Mouse (Mus musculus) ES-E14 (cell line): ENCODE results near the gene Aco1. TPM values are rescaled to one million over a fixed set of nuclear protein-coding genes. Genes with fewer than 3 reads are reported as not detected.

ENCODE experiments used
- DNase-seq: peaks from one replicate; pipeline ENCODE4 v3.0.0-alpha.2; 2013; ENCODE audit warnings: low read depth, low spot score
- H3K27ac ChIP-seq: 2 replicates; pipeline ENCODE4 v1.5.1; 2012; ENCODE audit warnings: low read depth, mild to moderate bottlenecking, low read length, moderate library complexity, mixed read lengths; ENCODE audit not compliant: poor library complexity, insufficient read depth, severe bottlenecking
- H3K36me3 ChIP-seq: 2 replicates; pipeline ENCODE4 v1.6.1; 2012; ENCODE audit warnings: mild to moderate bottlenecking, low read length, moderate library complexity, mixed read lengths; ENCODE audit not compliant: control insufficient read depth, poor library complexity, insufficient read depth, severe bottlenecking
- H3K4me1 ChIP-seq, 2 experiments: fragments of 150-350 bp in 1 of 2; sonication (generic) in 1 of 2; 2 replicates each; pipeline ENCODE4 v1.6.1; 2012; ENCODE audit warnings: low read length in 2 of 2, mild to moderate bottlenecking in 1 of 2, mixed read lengths in 1 of 2; ENCODE audit not compliant: control insufficient read depth in 2 of 2, insufficient read depth in 2 of 2, poor library complexity in 1 of 2
- H3K4me3 ChIP-seq, 2 experiments: fragments of 150-350 bp in 1 of 2; sonication (generic) in 1 of 2; 2 replicates each; pipeline ENCODE4 v1.5.1; 2012; ENCODE audit warnings: low read length in 2 of 2, low read depth in 1 of 2, mild to moderate bottlenecking in 1 of 2, mixed read lengths in 1 of 2; ENCODE audit not compliant: insufficient read depth in 1 of 2, poor library complexity in 1 of 2, severe bottlenecking in 1 of 2
- H3K9ac ChIP-seq: 2 replicates; pipeline ENCODE4 v1.6.1; 2012; ENCODE audit warnings: low read depth, mild to moderate bottlenecking, low read length, mixed read lengths; ENCODE audit not compliant: poor library complexity, insufficient read depth, severe bottlenecking
- H3K9me3 ChIP-seq: fragments of 150-350 bp; sonication (generic); 2 replicates; pipeline ENCODE4 v1.6.1; 2012; ENCODE audit warnings: low read depth, mild to moderate bottlenecking, low read length; ENCODE audit not compliant: control insufficient read depth, insufficient read depth
- CHD2 ChIP-seq: IDR thresholded peaks from 2 replicates; pipeline ENCODE4 v1.6.1; 2014; ENCODE audit warnings: mild to moderate bottlenecking, low read depth, low read length, inconsistent platforms
- HCFC1 ChIP-seq: IDR thresholded peaks from 2 replicates; pipeline ENCODE4 v1.6.1; 2012; ENCODE audit warnings: low read length, inconsistent platforms, borderline replicate concordance; ENCODE audit not compliant: insufficient read depth
- MAFK ChIP-seq: IDR thresholded peaks from 2 replicates; pipeline ENCODE4 v1.6.1; 2014; ENCODE audit warnings: mild to moderate bottlenecking, low read depth, low read length, inconsistent platforms; ENCODE audit not compliant: insufficient read depth
- ZC3H11A ChIP-seq: IDR thresholded peaks from 2 replicates; pipeline ENCODE4 v1.6.1; 2012; ENCODE audit warnings: low read depth, mild to moderate bottlenecking, inconsistent platforms, low read length, borderline replicate concordance
- ZNF384 ChIP-seq: IDR thresholded peaks from 2 replicates; pipeline ENCODE4 v1.6.1; 2012; ENCODE audit warnings: low read depth, low read length, inconsistent platforms
- in situ Hi-C, 2 experiments: fragments of 600-800 bp; cut with MboI; formaldehyde crosslinking; loops; one replicate each; pipeline ENCODE4 v1.15.1; 2025; ENCODE audit warnings: low sequenced_read_pairs in 2 of 2, inconsistent platforms in 1 of 2; ENCODE audit not compliant: unreplicated experiment in 2 of 2
- total RNA-seq: library from RNA; depleted of rRNA; stranded (reverse); fragments of 300-350 nt; gene quantifications from 2 replicates; pipeline ENCODE4 v1.2.3, GENCODE M21; 2012

Gene Aco1
- total RNA-seq, 1 experiment: 29.0 TPM

- no peak for DNase-seq
- in situ Hi-C loops: no loop called here
- H3K27ac ChIP-seq: no peak overlapping the region; the same call in 1 of the 2 replicates
- H3K4me3 ChIP-seq: no peak overlapping the region
- no peak overlapping the region for H3K9ac ChIP-seq
- H3K36me3 ChIP-seq: peaks cover 13% of the 10 kb centered on the region; the same call in 1 of the 2 replicates
- no peak for TF ChIP-seq ZC3H11A
- no peak for TF ChIP-seq ZNF384
- no peak for TF ChIP-seq MAFK
- peaks cover 0 to 16% of the 10 kb centered on the region in 2 experiments; a peak in 3 of 4 replicates for H3K4me1 ChIP-seq
- H3K9me3 ChIP-seq: no peaks in the 10 kb centered on the region
Measured at GRCm38 (mm10) chr4:40192246-40192645, 49.4 kb downstream of the Aco1 start.

- in situ Hi-C loops: no loop called here
- TF ChIP-seq CHD2: no peak
- TF ChIP-seq ZNF384: no peak
- TF ChIP-seq ZC3H11A: no peak
- no peak for TF ChIP-seq HCFC1
- TF ChIP-seq MAFK: no peak
- H3K9me3 ChIP-seq: no peaks in the 10 kb centered on the region
- no peak for DNase-seq
- no peak overlapping the region for H3K9ac ChIP-seq
- H3K4me1 ChIP-seq: peaks cover 0 to 10% of the 10 kb centered on the region in 2 experiments; a peak in 2 of 4 replicates
- H3K4me3 ChIP-seq: no peak overlapping the region
- no peak overlapping the region for H3K27ac ChIP-seq
- H3K36me3 ChIP-seq: peaks cover 13% of the 10 kb centered on the region; the same call in 1 of the 2 replicates
Measured at GRCm38 (mm10) chr4:40193461-40193860, 50.6 kb downstream of the Aco1 start.

GRCm38 (mm10) chr4:40195336-40195735, 52.5 kb downstream of the Aco1 start:
- in situ Hi-C loops: no loop called here
- Histone ChIP-seq H3K27ac (no peak overlapping the region), H3K4me1 (peaks cover 0 to 4% of the 10 kb centered on the region in 2 experiments; a peak in 2 of 4 replicates), H3K9ac (no peak overlapping the region), H3K36me3 (peaks cover 13% of the 10 kb centered on the region; the same call in 1 of the 2 replicates), H3K4me3 (no peak overlapping the region), H3K9me3 (no peaks in the 10 kb centered on the region)
- TF ChIP-seq ZNF384 (no peak), ZC3H11A (no peak), CHD2 (no peak), HCFC1 (no peak), MAFK (no peak)
- no peak for DNase-seq

- Histone ChIP-seq H3K4me3 (no peak overlapping the region), H3K4me1 (no peaks in the 10 kb centered on the region), H3K36me3 (peaks cover 8% of the 10 kb centered on the region; the same call in 1 of the 2 replicates), H3K9ac (no peak overlapping the region), H3K27ac (no peak overlapping the region; the same call in 1 of the 2 replicates), H3K9me3 (no peaks in the 10 kb centered on the region)
- no peak for TF ChIP-seq MAFK
- in situ Hi-C loops: no loop called here
- DNase-seq: no peak
Measured at GRCm38 (mm10) chr4:40202205-40202604, 59.3 kb downstream of the Aco1 start.

GRCm38 (mm10) chr4:40204374-40204773, 61.5 kb downstream of the Aco1 start:
- in situ Hi-C loops: no loop called here
- Histone ChIP-seq H3K27ac (no peak overlapping the region), H3K36me3 (peaks cover 6% of the 10 kb centered on the region), H3K9me3 (no peaks in the 10 kb centered on the region), H3K4me1 (no peaks in the 10 kb centered on the region), H3K9ac (no peak overlapping the region), H3K4me3 (no peak overlapping the region)
- no peak for DNase-seq
- TF ChIP-seq ZNF384 (no peak), CHD2 (no peak), MAFK (no peak), ZC3H11A (no peak), HCFC1 (no peak)
